18 mouse cellular contexts compared by ENCODE assay signal in the genomic region with DNA sequence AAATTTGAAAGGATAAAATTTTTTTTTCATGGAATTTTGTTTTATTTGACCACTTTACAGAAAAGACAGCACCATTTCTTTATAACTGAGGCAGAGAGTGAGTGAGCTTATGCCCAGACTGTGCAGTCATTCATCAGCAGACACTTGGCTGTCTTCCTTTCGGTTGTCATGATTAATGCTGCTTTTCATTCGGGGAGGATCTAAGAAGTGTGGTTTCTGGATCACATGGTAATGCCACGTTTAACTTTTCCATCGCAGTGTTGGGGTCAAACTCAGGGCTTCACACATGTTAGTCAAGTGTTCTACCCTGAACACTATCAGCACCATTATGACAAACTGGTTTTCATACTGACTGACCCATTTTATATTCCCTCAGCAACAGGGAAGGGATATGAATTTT. TPM values are rescaled to one million over a fixed set of nuclear protein-coding genes. Genes with fewer than 3 reads are reported as not detected.
DNase-seq lines count a peak whose midpoint lies in the region; ATAC-seq and TF ChIP-seq lines count a peak whose summit lies in the region.
"Had no signal": no experiment of that assay in that cellular context is flagged by ENCODE, and none has a peak within 500 bp of the region (broad histone marks: within the 10 kb centered on the region; RNA-seq: fewer than 3 reads in every experiment).

No protein-coding gene starts in this region.

- H3K4me2 ChIP-seq in liver, postnatal 0 days (ENCODE audit: low read depth, low read length) = 0 out of 2 replicates have a peak overlapping the region, but pooled peaks have one; percentile 11
- H3K4me2 ChIP-seq in liver, embryonic 12.5 days = no peak overlapping the region
- H3K4me2 ChIP-seq: embryonic facial prominence, embryonic 13.5 days; limb, embryonic 15.5 days had no signal

- no peak for TF ChIP-seq POLR2A in brain, embryonic 14.5 days (IDR thresholded peaks at IDR 0.05; ENCODE audit: borderline replicate concordance, extremely low read depth, insufficient read depth, insufficient read length, poor library complexity, severe bottlenecking)

- H3K4me1 ChIP-seq in liver, postnatal 0 days (ENCODE audit: insufficient read depth) = peaks cover 11% of the 10 kb centered on the region
- H3K4me1 ChIP-seq in liver, embryonic 12.5 days = no peaks in the 10 kb centered on the region
- H3K4me1 ChIP-seq: embryonic facial prominence, embryonic 13.5 days; forebrain, embryonic 10.5 days; midbrain, embryonic 10.5 days had no signal

- no peaks in the 10 kb centered on the region for H3K9me3 ChIP-seq in liver, postnatal 0 days (ENCODE audit: low read length)
- H3K9me3 ChIP-seq in liver, embryonic 12.5 days (replicated peaks) = no peaks in the 10 kb centered on the region
- H3K9me3 ChIP-seq: embryonic facial prominence, embryonic 13.5 days; forebrain, embryonic 10.5 days; hindbrain, embryonic 10.5 days; limb, embryonic 15.5 days; midbrain, embryonic 10.5 days had no signal

- WGBS in liver, postnatal 0 days (ENCODE audit: insufficient replicate concordance) = 36% methylated on average over 4 of the region's 4 CpGs
- 23% methylated on average over 4 of the region's 4 CpGs for WGBS in liver, embryonic 12.5 days (ENCODE audit: insufficient replicate concordance)

- no peak for TF ChIP-seq CTCF in liver, postnatal 0 days (IDR thresholded peaks at IDR 0.05; ENCODE audit: low read depth)
- no peak for TF ChIP-seq CTCF in brain, embryonic 14.5 days (IDR thresholded peaks at IDR 0.05; ENCODE audit: borderline replicate concordance, extremely low read depth, insufficient read depth, insufficient read length)

- intact Hi-C loops in left cerebral cortex, postnatal 25 days (cut with DNase I) = no loop called here

- ATAC-seq in liver, postnatal 0 days = no peak
- no peak for ATAC-seq in liver, embryonic 12.5 days
- ATAC-seq: forebrain, postnatal 0 days; hindbrain, postnatal 0 days had no signal

- no peak overlapping the region for H3K9ac ChIP-seq in liver, postnatal 0 days (replicated peaks)
- H3K9ac ChIP-seq in liver, embryonic 12.5 days = no peak overlapping the region
- H3K9ac ChIP-seq: embryonic facial prominence, embryonic 13.5 days; forebrain, postnatal 0 days; limb, embryonic 15.5 days had no signal

- H3K4me3 ChIP-seq in liver, postnatal 0 days (ENCODE audit: low read depth, low read length) = no peak overlapping the region
- no peak overlapping the region for H3K4me3 ChIP-seq in liver, embryonic 12.5 days
- H3K4me3 ChIP-seq: embryonic facial prominence, embryonic 13.5 days; forebrain, embryonic 10.5 days; hindbrain, embryonic 10.5 days; limb, embryonic 15.5 days; midbrain, embryonic 10.5 days had no signal

- no peak overlapping the region for H3K27ac ChIP-seq in liver, postnatal 0 days (ENCODE audit: low read depth)
- no peak overlapping the region for H3K27ac ChIP-seq in liver, embryonic 12.5 days
- H3K27ac ChIP-seq: embryonic facial prominence, embryonic 13.5 days; forebrain, embryonic 10.5 days; hindbrain, embryonic 10.5 days; hindbrain, postnatal 0 days; limb, embryonic 15.5 days; midbrain, embryonic 10.5 days had no signal

- no peak for DNase-seq in liver, postnatal 0 days
- peak; percentile 50 for DNase-seq in CD4-positive helper T cell, adult 2 months (ENCODE audit: low read depth, low spot score)
- DNase-seq in brain, embryonic 14.5 days (ENCODE audit: low read depth) = peak; percentile 33
- peak; percentile 48 for DNase-seq in splenic B cell, adult 2 months (ENCODE audit: low read depth, low spot score)
- no peak for DNase-seq in cerebellum, postnatal 14 days
- no peak for DNase-seq in left cerebral cortex, postnatal 25 days (ENCODE audit: low spot score in 2 of 2)
- DNase-seq: cerebellum, adult 8-10 months; forebrain, postnatal 0 days; gastrocnemius, postnatal 36 days; kidney, adult 2 months; kidney, postnatal 10 days had no signal

- H3K36me3 ChIP-seq in liver, postnatal 0 days (replicated peaks; ENCODE audit: insufficient read depth, low read length) = no peaks in the 10 kb centered on the region
- H3K36me3 ChIP-seq in liver, embryonic 12.5 days = no peaks in the 10 kb centered on the region
- no peaks in the 10 kb centered on the region for H3K36me3 ChIP-seq in splenic B cell, adult 2 months (ENCODE audit: control insufficient read depth, insufficient read depth, low read length, poor library complexity, severe bottlenecking)
- H3K36me3 ChIP-seq: embryonic facial prominence, embryonic 13.5 days; forebrain, embryonic 10.5 days; hindbrain, embryonic 10.5 days; limb, embryonic 15.5 days; midbrain, embryonic 10.5 days had no signal

- H3K27me3 ChIP-seq in liver, postnatal 0 days (ENCODE audit: insufficient read depth, low read length) = no peaks in the 10 kb centered on the region
- H3K27me3 ChIP-seq in liver, embryonic 12.5 days (replicated peaks) = no peaks in the 10 kb centered on the region
- H3K27me3 ChIP-seq in splenic B cell, adult 2 months (ENCODE audit: control insufficient read depth, insufficient read depth, low read length, poor library complexity, severe bottlenecking) = no peaks in the 10 kb centered on the region
- H3K27me3 ChIP-seq: embryonic facial prominence, embryonic 13.5 days; limb, embryonic 15.5 days had no signal

- TF ChIP-seq EP300 in liver, postnatal 0 days (IDR thresholded peaks at IDR 0.05; ENCODE audit: low read depth) = no peak

RNA-seq across cellular contexts. Expression of gene Pstpip1, which starts 11.3 kb away (rescaled TPM):
- 5.5 and 6.0 TPM in 2 replicates for polyA plus RNA-seq in liver, postnatal 0 days (2015; fragmentation: Nextera tagmentation; extraction: Ambion mirVana)
- 3.2 and 3.7 TPM in 2 replicates for polyA plus RNA-seq in liver, embryonic 12.5 days (2016; fragmentation: Nextera tagmentation; extraction: Ambion mirVana)
- polyA plus RNA-seq in brain, embryonic 14.5 days (2012; rRNA removed) = 0.74 and 0.97 TPM in 2 replicates
- total RNA-seq in left cerebral cortex, postnatal 25 days (2021) = 1 to 10 TPM; 2.7 to 3.1 TPM

RNA-seq across cellular contexts. Expression of gene Rcn2, which starts 59.4 kb away (rescaled TPM):
- 30.1 and 30.5 TPM in 2 replicates for polyA plus RNA-seq in liver, postnatal 0 days (2015; fragmentation: Nextera tagmentation; extraction: Ambion mirVana)
- 48.9 and 50.5 TPM in 2 replicates for polyA plus RNA-seq in liver, embryonic 12.5 days (2016; fragmentation: Nextera tagmentation; extraction: Ambion mirVana)
- polyA plus RNA-seq in brain, embryonic 14.5 days (2012; rRNA removed) = 154 and 160 TPM in 2 replicates
- 100 to 1,000 TPM; 109 to 112 TPM for total RNA-seq in left cerebral cortex, postnatal 25 days (2021)

Comparison
In these comparisons a context has a peak if more than half of its experiments do, and no peak if none do; other contexts are left out.
1. DNase-seq: peak in CD4-positive helper T cell, adult 2 months (single experiment), brain, embryonic 14.5 days (single experiment) and splenic B cell, adult 2 months (single experiment); none in liver, postnatal 0 days (single experiment), cerebellum, postnatal 14 days (0 of 2) and left cerebral cortex, postnatal 25 days (0 of 2).